Mouse (Mus musculus): ENCODE data around the gene Jmjd1c.

The Jmjd1c gene

GRCm38 (mm10) chr10:67095798-67096620 lies at the start of gene Jmjd1c:
Gene Jmjd1c (plus strand): TSS chr10:67096125.
- in situ Hi-C loops (cut with MseI, MboI), result loop anchor here in 1 of 2 experiments (10.0 kb wide), 1 partner anchor 181 kb away; no protein-coding TSS in a partner anchor

GRCm38 (mm10) chr10:67047712-67048645 lies 47.9 kb upstream of the Jmjd1c start:
- in situ Hi-C loops (cut with MseI, MboI), result no loop called here

DNA sequence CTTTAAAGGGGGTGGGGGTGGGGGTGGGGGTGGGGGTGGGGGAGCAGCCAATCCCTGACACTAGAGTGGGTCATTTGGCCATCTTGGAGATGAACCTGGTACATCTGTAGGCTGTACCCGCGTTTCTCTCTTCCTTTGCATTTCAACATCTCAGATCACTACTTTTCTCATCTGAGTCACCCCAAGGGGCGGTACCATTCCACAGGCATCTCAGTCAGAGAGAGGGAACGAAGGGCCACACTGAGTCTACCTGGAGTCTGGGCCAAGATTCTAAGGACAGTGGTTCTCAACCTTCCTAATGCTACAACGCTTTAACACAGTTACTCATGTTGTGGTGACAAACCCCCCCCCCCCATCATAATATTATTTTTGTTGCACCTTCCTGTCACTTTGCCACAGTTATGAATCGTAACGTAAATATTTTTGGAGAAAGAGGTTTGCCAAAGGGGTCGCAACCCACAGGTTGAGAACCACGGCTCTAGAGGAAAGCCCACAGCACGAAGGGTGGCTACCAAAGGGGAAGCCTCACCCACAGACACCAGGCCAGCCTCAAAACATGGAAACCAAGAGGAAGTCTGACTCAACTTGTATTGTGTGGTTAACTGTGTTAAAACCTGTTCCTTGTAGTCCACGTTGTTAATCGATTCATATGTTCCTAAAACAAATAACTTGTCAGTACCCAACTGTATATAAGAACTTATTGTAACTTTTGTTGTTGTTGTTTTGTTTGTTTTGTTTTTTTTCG lies 46.9 kb upstream of the Jmjd1c start:
- in situ Hi-C loops (cut with MseI, MboI), result no loop called here

- in situ Hi-C loops (cut with MseI, MboI), result no loop called here
Measured at GRCm38 (mm10) chr10:67049621-67050020, 46.3 kb upstream of the Jmjd1c start.

- in situ Hi-C loops (cut with MseI, MboI), result no loop called here
Measured at GRCm38 (mm10) chr10:67050766-67051165, 45.2 kb upstream of the Jmjd1c start.

DNA sequence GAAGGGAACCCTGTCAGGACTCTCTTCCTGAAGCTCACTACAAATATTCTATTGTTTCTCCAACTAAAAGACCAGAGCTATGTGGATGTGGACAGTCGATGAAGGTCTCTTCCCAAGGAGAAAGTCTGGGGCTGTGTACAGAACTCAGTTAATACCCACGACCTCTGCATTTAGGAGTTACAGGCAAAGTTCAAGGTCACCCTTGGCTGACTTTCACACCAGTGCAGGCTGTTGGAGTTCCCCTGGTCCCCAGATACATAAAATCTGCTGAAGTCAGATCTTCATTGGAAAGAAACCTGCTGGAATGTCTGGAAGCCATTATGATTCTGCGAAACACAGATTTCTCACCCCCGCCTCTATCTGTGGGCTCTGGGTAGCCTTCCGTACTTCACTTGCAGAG lies 44.5 kb upstream of the Jmjd1c start:
- in situ Hi-C loops (cut with MseI, MboI), result no loop called here

DNA sequence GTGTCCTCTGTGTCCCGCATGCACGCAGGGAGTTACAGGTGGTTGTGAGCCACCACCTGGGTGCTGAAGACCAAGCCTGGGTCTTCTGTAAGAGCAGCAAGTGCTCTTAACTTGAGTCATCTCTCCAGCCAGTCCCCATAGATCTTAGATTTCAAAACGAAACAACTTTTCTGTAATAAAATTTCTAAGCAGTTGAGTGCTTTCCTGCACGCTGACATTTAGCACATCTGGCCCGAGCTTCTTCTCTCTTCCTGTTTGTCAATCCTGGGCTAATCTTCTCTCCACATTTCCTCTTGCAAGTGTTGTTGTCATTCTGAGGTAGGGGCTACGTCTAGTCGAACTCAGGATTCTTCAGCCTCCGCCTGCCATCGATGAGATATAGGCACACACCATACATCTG lies 43.5 kb upstream of the Jmjd1c start:
- in situ Hi-C loops (cut with MseI, MboI), result no loop called here

- in situ Hi-C loops (cut with MseI, MboI), result no loop called here
Measured at GRCm38 (mm10) chr10:67053475-67053874, 42.5 kb upstream of the Jmjd1c start.

DNA sequence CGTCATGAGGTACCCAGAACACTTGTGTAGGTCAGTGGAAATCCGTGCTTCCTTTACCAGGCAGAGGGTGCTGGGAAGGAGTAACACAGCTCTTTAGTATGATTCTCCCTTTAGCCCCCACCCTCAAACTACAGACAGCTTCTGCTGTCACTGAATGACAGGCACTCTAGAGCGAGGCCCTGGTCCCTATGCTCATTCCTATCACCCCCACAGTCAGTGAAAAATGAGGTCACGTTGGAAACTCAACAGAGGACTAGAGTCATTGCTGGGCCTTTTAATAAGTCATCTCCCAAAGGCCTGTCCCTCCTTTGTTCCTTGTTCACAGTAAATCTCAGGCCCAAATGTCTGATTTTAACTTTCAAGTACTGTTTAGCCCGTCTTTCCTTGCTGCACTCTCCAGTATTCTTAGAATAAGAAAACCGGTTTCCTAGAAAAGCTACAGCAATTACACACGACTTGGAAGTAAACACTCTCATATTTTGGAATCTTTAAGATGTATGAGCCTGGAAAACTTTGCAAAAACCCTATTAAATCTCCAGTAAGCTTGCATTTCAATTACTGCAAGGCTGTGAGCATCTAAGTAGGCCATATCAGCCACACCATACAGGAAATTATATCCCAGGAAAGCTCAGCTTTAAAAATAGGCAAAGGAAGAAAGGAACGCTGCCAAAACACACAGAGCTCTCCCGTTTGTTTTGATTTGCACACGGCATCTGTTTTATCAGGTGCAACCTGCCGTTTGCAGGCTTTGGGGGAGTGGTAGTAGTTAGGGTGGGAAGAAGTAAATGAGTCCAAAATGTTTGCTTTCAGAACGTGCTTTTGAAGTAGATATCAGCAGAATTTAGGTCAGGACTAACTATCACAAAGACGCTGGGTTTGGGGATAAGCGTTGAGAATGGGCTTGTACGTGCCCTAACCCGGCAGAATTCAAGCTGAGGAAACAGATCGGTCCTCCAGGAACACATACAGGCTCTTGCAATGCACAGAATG lies 39.8 kb upstream of the Jmjd1c start:
- in situ Hi-C loops (cut with MseI, MboI), result no loop called here

DNA sequence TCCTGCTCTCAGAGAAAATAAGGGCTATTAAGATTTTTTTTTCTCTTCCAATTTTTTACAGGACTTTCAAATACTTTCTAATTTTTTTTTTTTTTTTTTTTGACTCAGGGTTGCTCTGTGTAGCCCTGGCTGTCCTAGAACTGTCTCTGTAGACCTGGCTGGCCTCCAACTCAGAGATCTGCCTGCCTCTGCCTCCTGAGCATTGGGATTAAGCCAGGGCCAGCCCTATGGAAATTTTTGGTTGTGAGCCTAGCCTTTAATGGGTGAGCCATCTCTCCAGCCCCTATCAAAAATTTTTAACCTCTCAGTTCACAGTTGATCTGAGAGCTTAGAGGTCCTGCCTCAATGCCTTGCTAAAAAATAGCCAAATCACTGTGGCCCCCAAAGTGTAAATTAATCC lies 38.7 kb upstream of the Jmjd1c start:
- in situ Hi-C loops (cut with MseI, MboI), result no loop called here

DNA sequence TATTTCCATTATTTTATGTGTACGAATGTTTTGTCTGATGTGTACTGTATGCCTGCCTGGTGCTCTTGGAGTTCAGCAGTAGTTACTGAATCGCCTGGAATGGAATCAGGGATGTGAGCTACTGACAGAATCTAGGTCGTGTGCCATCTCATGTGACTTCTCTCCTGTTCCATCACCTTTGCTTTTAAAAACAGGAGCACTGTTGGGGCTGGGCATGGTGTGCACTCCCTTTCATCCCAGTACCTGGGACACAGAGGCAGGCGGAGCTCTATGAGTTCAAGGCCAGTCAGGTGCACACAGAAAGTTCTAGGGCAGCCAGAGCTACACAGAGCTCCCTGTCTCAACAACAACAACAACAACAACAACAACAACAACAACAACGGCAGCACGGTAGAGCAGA lies 38.2 kb upstream of the Jmjd1c start:
- in situ Hi-C loops (cut with MseI, MboI), result no loop called here

DNA sequence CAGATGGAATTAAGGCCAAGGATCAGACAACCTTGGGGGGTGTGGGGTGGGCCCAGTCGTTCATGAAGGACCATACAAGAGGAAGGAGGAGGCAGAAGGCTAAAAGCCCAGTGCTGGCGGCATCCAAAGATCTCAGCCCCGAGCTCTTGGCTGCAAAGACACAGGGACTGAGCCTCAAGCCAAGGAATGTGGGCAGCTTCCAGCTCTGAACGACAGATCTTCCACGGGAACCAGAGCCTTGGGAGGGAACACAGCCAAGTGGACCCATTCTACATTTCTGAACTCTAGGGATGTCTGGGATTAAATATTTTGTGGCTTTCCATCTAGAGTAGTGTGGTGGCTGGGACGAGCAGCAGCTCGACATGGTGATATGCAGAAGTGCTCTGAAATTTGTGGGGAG lies 37.6 kb upstream of the Jmjd1c start:
- in situ Hi-C loops (cut with MseI, MboI), result no loop called here

DNA sequence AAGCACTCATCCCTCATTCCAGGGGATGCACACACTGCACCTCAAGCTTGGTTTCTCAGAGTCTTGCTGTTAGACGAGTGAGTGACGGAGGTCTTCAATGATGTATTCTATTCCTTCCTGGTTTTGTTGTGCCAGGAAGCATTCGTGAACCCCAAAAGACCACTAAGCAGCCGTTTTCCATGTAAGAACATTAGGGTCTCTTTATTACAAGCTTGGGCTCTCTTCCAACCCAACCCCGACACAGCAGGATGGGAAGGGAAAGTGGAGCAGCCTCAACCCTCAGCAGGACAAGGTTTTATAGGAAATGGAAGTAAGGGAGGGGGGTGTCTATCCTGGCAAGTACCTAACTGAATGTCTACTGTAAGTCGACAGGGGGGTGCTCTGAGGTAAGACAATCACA lies 37.2 kb upstream of the Jmjd1c start:
- in situ Hi-C loops (cut with MseI, MboI), result no loop called here

- in situ Hi-C loops (cut with MseI, MboI), result no loop called here
Measured at GRCm38 (mm10) chr10:67061367-67061801, 34.5 kb upstream of the Jmjd1c start.

DNA sequence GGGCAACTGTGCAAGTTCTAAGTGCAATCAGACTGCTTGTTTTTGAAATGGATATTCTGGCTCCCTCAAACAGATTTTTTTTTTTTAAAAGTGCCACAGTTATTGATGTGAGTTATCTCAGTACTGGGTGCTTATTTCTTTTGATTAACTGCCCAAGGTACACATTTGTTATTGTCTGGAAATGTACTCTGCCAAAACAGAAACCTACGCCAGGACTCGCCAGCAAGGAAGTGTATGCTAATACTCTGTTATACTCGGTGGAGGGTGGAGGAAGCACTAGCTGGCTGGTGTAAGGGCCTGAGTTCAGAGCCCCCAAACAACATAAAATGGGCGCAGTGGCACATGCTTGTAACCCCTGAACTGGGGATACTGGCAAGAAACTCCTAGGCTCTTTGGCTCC lies 34.1 kb upstream of the Jmjd1c start:
- in situ Hi-C loops (cut with MseI, MboI), result no loop called here

DNA sequence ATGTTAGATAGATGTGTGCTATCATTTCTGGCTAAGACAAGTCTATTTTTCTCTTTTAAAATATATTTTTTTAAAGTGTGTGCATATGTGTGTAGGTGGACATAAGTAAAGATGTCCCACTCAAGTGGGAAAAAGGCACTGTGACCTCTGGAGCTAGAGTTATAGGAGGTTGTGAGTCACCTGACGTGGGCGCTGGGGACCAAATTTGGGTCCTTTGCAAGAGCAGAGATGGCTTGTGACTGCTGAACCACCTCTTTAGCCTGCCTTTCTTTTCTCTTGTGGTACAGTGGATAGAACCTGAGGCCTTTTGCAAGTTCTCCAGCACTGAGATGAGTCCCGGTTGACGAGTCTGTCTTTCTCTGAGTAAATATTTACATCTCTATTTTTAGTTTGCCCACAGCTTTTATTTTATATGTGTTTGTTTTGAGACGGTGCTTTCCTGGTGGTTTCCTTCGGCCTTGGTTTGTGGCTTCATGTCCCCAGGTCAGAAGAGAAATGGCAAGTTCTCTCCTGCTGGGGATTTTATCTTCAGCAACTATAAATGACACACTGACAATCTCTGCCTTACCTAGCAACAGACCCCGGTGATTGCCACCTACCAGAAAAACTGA lies 30.5 kb upstream of the Jmjd1c start:
- in situ Hi-C loops (cut with MseI, MboI), result no loop called here

DNA sequence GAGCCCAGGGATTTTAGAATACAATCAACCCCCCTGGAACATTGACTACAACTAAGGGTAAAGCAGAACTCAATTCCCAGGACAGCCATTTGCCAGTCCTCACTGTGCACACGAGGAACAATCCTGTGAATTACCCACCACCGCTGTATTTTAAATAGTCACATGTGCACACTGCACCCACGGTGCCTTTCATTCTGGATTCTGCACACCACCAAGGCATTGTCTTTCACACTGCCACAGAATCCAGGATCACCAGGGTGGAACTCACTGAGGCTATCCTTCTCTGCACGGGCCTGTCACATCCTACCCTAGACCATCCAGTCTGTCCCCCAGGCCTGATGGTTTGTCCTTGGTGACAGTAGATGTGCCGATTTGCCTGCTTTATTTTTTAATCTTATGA lies 30.0 kb upstream of the Jmjd1c start:
- in situ Hi-C loops (cut with MseI, MboI), result no loop called here

- in situ Hi-C loops (cut with MseI, MboI), result no loop called here
Measured at GRCm38 (mm10) chr10:67066421-67066820, 29.5 kb upstream of the Jmjd1c start.

DNA sequence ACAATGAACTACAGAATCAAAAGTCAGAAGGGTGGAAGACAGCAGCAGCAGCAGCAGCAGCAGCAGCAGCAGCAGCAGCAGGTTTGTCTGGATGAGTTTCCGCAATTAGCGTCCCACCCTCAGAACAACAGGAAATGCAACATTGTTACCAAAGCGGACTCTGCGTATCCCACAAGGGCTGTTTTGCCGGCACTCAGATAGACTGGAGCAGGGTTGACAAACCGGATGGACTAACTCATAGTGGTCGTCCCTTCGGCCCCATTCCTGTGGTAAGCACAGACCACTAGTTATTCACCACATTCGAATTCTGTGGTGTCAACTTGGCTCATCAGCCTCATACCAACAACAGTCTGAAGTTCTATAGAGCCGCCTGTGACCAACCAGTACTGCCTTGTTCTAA lies 26.9 kb upstream of the Jmjd1c start:
- in situ Hi-C loops (cut with MseI, MboI), result no loop called here

DNA sequence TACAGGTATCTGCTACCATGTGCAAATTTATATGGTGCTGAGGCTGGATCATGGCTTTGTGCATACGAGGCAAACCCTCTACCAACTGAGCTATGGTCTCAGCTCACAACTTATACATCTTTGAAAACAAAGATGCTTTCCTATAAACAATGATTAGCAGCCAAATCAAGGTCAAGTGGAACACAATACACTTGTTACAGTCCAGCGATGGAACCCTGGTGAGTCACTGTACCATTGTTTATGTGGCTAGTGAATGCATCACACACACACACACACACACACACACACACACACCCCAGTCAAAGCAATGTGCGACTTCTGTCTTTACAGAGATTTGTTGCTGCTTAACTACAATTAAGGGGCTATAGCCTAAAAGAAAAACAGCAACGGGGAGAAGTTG lies 24.5 kb upstream of the Jmjd1c start:
- in situ Hi-C loops (cut with MseI, MboI), result no loop called here
